In the genomic region with DNA sequence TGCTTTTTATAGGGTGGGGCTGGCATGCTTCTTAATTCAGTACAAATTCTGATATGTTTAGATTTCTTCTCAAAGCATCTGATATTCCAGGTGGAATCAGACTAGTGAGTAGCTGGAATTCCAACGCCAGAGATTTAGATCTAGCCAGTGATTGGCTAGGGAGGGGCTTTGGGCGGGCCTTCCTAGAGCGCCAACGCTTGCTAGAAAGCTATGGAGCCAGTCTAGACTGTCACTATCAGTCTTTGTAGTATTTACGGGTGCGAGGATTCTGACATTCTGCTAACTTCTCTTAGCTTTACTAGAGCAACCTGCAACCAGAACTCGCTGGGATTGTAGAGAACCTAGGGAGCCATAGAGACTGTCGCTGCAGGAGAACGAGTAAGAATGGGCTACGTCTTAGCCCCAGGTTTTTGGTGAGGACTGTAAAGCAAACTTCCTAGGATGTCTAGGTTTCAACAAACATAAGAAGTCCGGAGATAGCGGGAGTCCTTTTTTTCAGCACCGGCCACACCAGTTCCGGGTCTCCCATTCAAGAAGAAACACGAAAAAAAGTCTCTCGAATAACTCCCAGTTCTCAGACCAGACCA, we compare ENCODE assay signal across 8 mouse cellular contexts. TPM values are rescaled to one million over a fixed set of nuclear protein-coding genes. Genes with fewer than 3 reads are reported as not detected.
DNase-seq lines count a peak whose midpoint lies in the region; ATAC-seq and TF ChIP-seq lines count a peak whose summit lies in the region.

A gene (plus strand): TSS at position 218 of the 587 bp plus-strand sequence.

- no peak for TF ChIP-seq POLR2A in limb, embryonic 14.5 days (IDR thresholded peaks at IDR 0.05; ENCODE audit: borderline replicate concordance, extremely low read depth, insufficient read depth, insufficient read length)

- no peak for ATAC-seq in embryonic facial prominence, embryonic 15.5 days (ENCODE audit: insufficient number of reproducible peaks, low FRiP score, low TSS enrichment, low read depth)
- no peak for ATAC-seq in kidney, embryonic 14.5 days (ENCODE audit: low FRiP score, low TSS enrichment)
- ATAC-seq in limb, embryonic 14.5 days (ENCODE audit: low FRiP score, low read depth), result no peak
- ATAC-seq in neural tube, embryonic 15.5 days (ENCODE audit: low FRiP score), result peak; percentile 33; the same call in 1 of the 2 replicates

- peak; percentile 4 for DNase-seq in ovary, postnatal 36 days (ENCODE audit: low spot score)
- DNase-seq in ovary, adult 18-20 months (ENCODE audit: low spot score), result no peak
- peak; percentile 55 for DNase-seq in limb, embryonic 14.5 days (ENCODE audit: low spot score)
- no peak for DNase-seq in urinary bladder, postnatal 14 days (ENCODE audit: low spot score)
- no peak for DNase-seq in natural killer cell, adult 2 months (ENCODE audit: low spot score in 2 of 2)

- peak within 1 kb of the TSS; percentile 93 for H3K4me2 ChIP-seq in embryonic facial prominence, embryonic 15.5 days (replicated peaks)
- peak within 1 kb of the TSS; percentile 93 for H3K4me2 ChIP-seq in kidney, embryonic 14.5 days (replicated peaks; ENCODE audit: low read depth, low read length)
- peak within 1 kb of the TSS; percentile 97 for H3K4me2 ChIP-seq in limb, embryonic 14.5 days (replicated peaks; ENCODE audit: low read depth, low read length, severe bottlenecking)
- peak within 1 kb of the TSS; percentile 92 for H3K4me2 ChIP-seq in neural tube, embryonic 15.5 days

- peaks cover 25% of the 10 kb centered on the region for H3K4me1 ChIP-seq in embryonic facial prominence, embryonic 15.5 days
- H3K4me1 ChIP-seq in kidney, embryonic 14.5 days (ENCODE audit: control insufficient read depth, insufficient read depth, low read length), result peaks cover 5% of the 10 kb centered on the region; the same call in 1 of the 2 replicates
- H3K4me1 ChIP-seq in limb, embryonic 14.5 days (ENCODE audit: control insufficient read depth, insufficient read depth, low read length), result peaks cover 15% of the 10 kb centered on the region
- peaks cover 19% of the 10 kb centered on the region for H3K4me1 ChIP-seq in neural tube, embryonic 15.5 days

- no peak within 1 kb of the TSS for H3K9ac ChIP-seq in embryonic facial prominence, embryonic 15.5 days
- H3K9ac ChIP-seq in kidney, embryonic 14.5 days (ENCODE audit: low read depth, low read length), result peak within 1 kb of the TSS; percentile 49; the same call in 1 of the 2 replicates
- H3K9ac ChIP-seq in limb, embryonic 14.5 days (ENCODE audit: low read depth, low read length, severe bottlenecking), result peak within 1 kb of the TSS; percentile 7; the same call in 1 of the 2 replicates
- peak within 1 kb of the TSS; percentile 71 for H3K9ac ChIP-seq in neural tube, embryonic 15.5 days (replicated peaks)

- no peak within 1 kb of the TSS for H3K27ac ChIP-seq in embryonic facial prominence, embryonic 15.5 days (replicated peaks)
- no peak within 1 kb of the TSS for H3K27ac ChIP-seq in kidney, embryonic 14.5 days (ENCODE audit: low read depth, low read length)
- H3K27ac ChIP-seq in limb, embryonic 14.5 days (replicated peaks; ENCODE audit: low read depth, low read length), result no peak within 1 kb of the TSS
- H3K27ac ChIP-seq in neural tube, embryonic 15.5 days (replicated peaks), result no peak within 1 kb of the TSS

- WGBS in embryonic facial prominence, embryonic 15.5 days, result under 1% methylated on average over 16 of the region's 16 CpGs
- WGBS in kidney, embryonic 14.5 days, result under 1% methylated on average over 16 of the region's 16 CpGs
- under 1% methylated on average over 16 of the region's 16 CpGs for WGBS in limb, embryonic 14.5 days
- 1% methylated on average over 16 of the region's 16 CpGs for WGBS in neural tube, embryonic 15.5 days

- peak within 1 kb of the TSS; percentile 54 for H3K4me3 ChIP-seq in embryonic facial prominence, embryonic 15.5 days (replicated peaks)
- peak within 1 kb of the TSS; percentile 61 for H3K4me3 ChIP-seq in kidney, embryonic 14.5 days (ENCODE audit: low read length)
- H3K4me3 ChIP-seq in limb, embryonic 14.5 days (replicated peaks; ENCODE audit: low read length), result peak within 1 kb of the TSS; percentile 52
- H3K4me3 ChIP-seq in neural tube, embryonic 15.5 days (replicated peaks), result peak within 1 kb of the TSS; percentile 59

- peaks cover 48% of the 10 kb centered on the region for H3K27me3 ChIP-seq in embryonic facial prominence, embryonic 15.5 days
- H3K27me3 ChIP-seq in kidney, embryonic 14.5 days (ENCODE audit: control insufficient read depth, insufficient read depth, low read length), result peaks cover 28% of the 10 kb centered on the region
- H3K27me3 ChIP-seq in limb, embryonic 14.5 days (ENCODE audit: control insufficient read depth, insufficient read depth, low read length), result peaks cover 29% of the 10 kb centered on the region
- peaks cover 21% of the 10 kb centered on the region for H3K27me3 ChIP-seq in neural tube, embryonic 15.5 days (replicated peaks)

- H3K9me3 ChIP-seq in embryonic facial prominence, embryonic 15.5 days (replicated peaks), result no peaks in the 10 kb centered on the region
- H3K9me3 ChIP-seq in kidney, embryonic 14.5 days (ENCODE audit: control insufficient read depth, low read length), result no peaks in the 10 kb centered on the region
- no peaks in the 10 kb centered on the region for H3K9me3 ChIP-seq in limb, embryonic 14.5 days (ENCODE audit: control insufficient read depth, low read length)
- H3K9me3 ChIP-seq in neural tube, embryonic 15.5 days (replicated peaks), result no peaks in the 10 kb centered on the region

- H3K36me3 ChIP-seq in embryonic facial prominence, embryonic 15.5 days, result no peaks in the 10 kb centered on the region
- no peaks in the 10 kb centered on the region for H3K36me3 ChIP-seq in kidney, embryonic 14.5 days (ENCODE audit: control insufficient read depth, insufficient read depth, low read length)
- no peaks in the 10 kb centered on the region for H3K36me3 ChIP-seq in limb, embryonic 14.5 days (ENCODE audit: control insufficient read depth, insufficient read depth, low read length)
- no peaks in the 10 kb centered on the region for H3K36me3 ChIP-seq in neural tube, embryonic 15.5 days

RNA-seq across cellular contexts. Expression of the gene that starts here (rescaled TPM):
- polyA plus RNA-seq in embryonic facial prominence, embryonic 15.5 days (2015; fragmentation: Nextera tagmentation; extraction: Ambion mirVana), result 0.38 and 0.55 TPM in 2 replicates
- polyA plus RNA-seq in kidney, embryonic 14.5 days (2014; fragmentation: Nextera tagmentation; extraction: Ambion mirVana), result 0.74 and 1.1 TPM in 2 replicates
- polyA plus RNA-seq in limb, embryonic 14.5 days (2012; rRNA removed), result 0.72 and 0.87 TPM in 2 replicates
- 1.1 and 1.2 TPM in 2 replicates for polyA plus RNA-seq in limb, embryonic 14.5 days (2014; fragmentation: Nextera tagmentation; extraction: Ambion mirVana)
- polyA plus RNA-seq in neural tube, embryonic 15.5 days (2015; fragmentation: Nextera tagmentation; extraction: Ambion mirVana), result 4.1 TPM in 2 replicates

Comparison
In these comparisons a context has a peak if more than half of its experiments do, and no peak if none do; other contexts are left out.
1. DNase-seq: peak in ovary, postnatal 36 days (single experiment) and limb, embryonic 14.5 days (single experiment); none in ovary, adult 18-20 months (single experiment), urinary bladder, postnatal 14 days (single experiment) and natural killer cell, adult 2 months (0 of 2).
2. Peak in every context shown above with its lines, with median percentiles within 50 percentile points of each other: H3K4me2 ChIP-seq and H3K4me3 ChIP-seq.